Mouse (Mus musculus) heart, postnatal 0 days (tissue): Measurements from ENCODE around the gene Gpr182.

Experiments
- CTCF ChIP-seq: IDR thresholded peaks from 2 replicates; pipeline ENCODE4 v1.5.1; 2016; ENCODE audit warnings: antibody characterized with exemption, control low read depth, low read depth
- EP300 ChIP-seq: IDR thresholded peaks from 2 replicates; pipeline ENCODE4 v1.6.1; 2016; ENCODE audit warnings: antibody characterized with exemption, low read depth

- TF ChIP-seq EP300 (no peak), CTCF (no peak)
These were observed 23.1 kb downstream of the Gpr182 start for GRCm38 (mm10) chr10:127728437-127728836.
